Mouse (Mus musculus) fibroblast of lung, adult 2 months (primary cell): ENCODE measurements at regions not wholly inside any gene's neighbourhood (a gene's known extent, or its start where the extent isn't known, plus 50 kb on each side); places are given as distances from the start of the nearest gene placed in this dataset.

Source experiments
- DNase-seq: peaks from one replicate; pipeline ENCODE4 v3.0.0-alpha.2; 2011; ENCODE audit warnings: low read depth

- DNase-seq: no peak
These were observed 237.0 kb downstream of the Cps1 start for GRCm38 (mm10) chr1:67359824-67360223.

GRCm38 (mm10) chr1:67366038-67366437, 243.2 kb downstream of the Cps1 start:
- no peak for DNase-seq

GRCm38 (mm10) chr1:67366485-67366884, 243.7 kb downstream of the Cps1 start:
- DNase-seq: no peak

- DNase-seq: no peak
These were observed 259.5 kb downstream of the Cps1 start for GRCm38 (mm10) chr1:67382366-67382765.

- DNase-seq: no peak
These were observed 262.6 kb downstream of the Cps1 start for GRCm38 (mm10) chr1:67385377-67385776.

GRCm38 (mm10) chr1:67386877-67387276, 264.1 kb downstream of the Cps1 start:
- DNase-seq: no peak

GRCm38 (mm10) chr1:67397757-67398446, 275.1 kb downstream of the Cps1 start:
- peak; percentile 91 for DNase-seq

GRCm38 (mm10) chr1:67409531-67409930, 286.7 kb downstream of the Cps1 start:
- DNase-seq: no peak

- DNase-seq: no peak
These were observed 294.4 kb downstream of the Cps1 start for GRCm38 (mm10) chr1:67417196-67417595.

- DNase-seq: no peak
These were observed 305.6 kb downstream of the Cps1 start for GRCm38 (mm10) chr1:67428398-67428797.

- no peak for DNase-seq
These were observed 328.0 kb downstream of the Cps1 start for GRCm38 (mm10) chr1:67450831-67451230.

GRCm38 (mm10) chr1:67464203-67464602, 341.4 kb downstream of the Cps1 start:
- DNase-seq: no peak

GRCm38 (mm10) chr1:67465527-67465926, 342.7 kb downstream of the Cps1 start:
- DNase-seq: no peak

GRCm38 (mm10) chr1:67477006-67477405, 354.2 kb downstream of the Cps1 start:
- DNase-seq: no peak

- no peak for DNase-seq
These were observed 355.1 kb downstream of the Cps1 start for GRCm38 (mm10) chr1:67477966-67478365.

GRCm38 (mm10) chr1:67481974-67482373, 359.1 kb downstream of the Cps1 start:
- no peak for DNase-seq

GRCm38 (mm10) chr1:67504140-67504539, 381.3 kb downstream of the Cps1 start:
- no peak for DNase-seq

GRCm38 (mm10) chr1:67505746-67506145, 382.9 kb downstream of the Cps1 start:
- no peak for DNase-seq

GRCm38 (mm10) chr1:67518295-67518694, 395.5 kb downstream of the Cps1 start:
- DNase-seq: no peak

- DNase-seq: no peak
These were observed 435.9 kb downstream of the Cps1 start for GRCm38 (mm10) chr1:67558728-67559127.

- DNase-seq: no peak
These were observed 436.4 kb downstream of the Cps1 start for GRCm38 (mm10) chr1:67559179-67559578.

GRCm38 (mm10) chr1:67571616-67572015, 448.8 kb downstream of the Cps1 start:
- no peak for DNase-seq

GRCm38 (mm10) chr1:67579732-67580131, 456.9 kb downstream of the Cps1 start:
- DNase-seq: no peak
